Mouse (Mus musculus) heart, adult 2 months (tissue): ENCODE measurements at regions not wholly inside any gene's neighbourhood (a gene's known extent, or its start where the extent isn't known, plus 50 kb on each side); places are given as distances from the start of the nearest gene placed in this dataset.

Experiments
- DNase-seq, 2 experiments: peaks; one replicate each; pipeline ENCODE4 v3.0.0; 2021
- H3K27ac ChIP-seq: fragments of 200-600 bp; 2 replicates; pipeline ENCODE4 v1.8.1; 2022
- H3K27me3 ChIP-seq: fragments of 200-500 bp; 2 replicates; pipeline ENCODE4 v1.6.1; 2012; ENCODE audit warnings: mild to moderate bottlenecking, low read length, inconsistent platforms, mixed read lengths; ENCODE audit not compliant: control insufficient read depth, insufficient read depth
- H3K36me3 ChIP-seq: fragments of 200-500 bp; 2 replicates; pipeline ENCODE4 v1.6.1; 2012; ENCODE audit warnings: low read length, inconsistent platforms; ENCODE audit not compliant: control insufficient read depth, insufficient read depth
- H3K4me1 ChIP-seq: fragments of 200-500 bp; 2 replicates; pipeline ENCODE4 v1.6.1; 2011; ENCODE audit warnings: low read length; ENCODE audit not compliant: control insufficient read depth, insufficient read depth
- H3K4me3 ChIP-seq: fragments of 200-600 bp; 2 replicates; pipeline ENCODE4 v1.8.1; 2022
- H3K79me2 ChIP-seq: fragments of 200-500 bp; replicated peaks from 2 replicates; pipeline ENCODE4 v1.6.1; 2012; ENCODE audit warnings: mild to moderate bottlenecking, inconsistent platforms, low read length, moderate library complexity, mixed read lengths; ENCODE audit not compliant: control insufficient read depth, insufficient read depth
- H3K9ac ChIP-seq: fragments of 200-500 bp; 2 replicates; pipeline ENCODE4 v1.6.1; 2012; ENCODE audit warnings: low read depth, mild to moderate bottlenecking, control low read depth, inconsistent platforms, low read length, mixed read lengths
- CTCF ChIP-seq: fragments of 200-600 bp; IDR thresholded peaks from 2 replicates; pipeline ENCODE4 v1.8.1; 2022; ENCODE audit warnings: antibody characterized with exemption, mild to moderate bottlenecking, moderate library complexity
- EP300 ChIP-seq: fragments of 200-500 bp; IDR thresholded peaks from 2 replicates; pipeline ENCODE4 v1.6.1; 2011; ENCODE audit warnings: low read depth, low read length, control low read depth; ENCODE audit not compliant: insufficient read depth
- POLR2A ChIP-seq: fragments of 200-500 bp; IDR thresholded peaks from 2 replicates; pipeline ENCODE4 v1.6.1; 2011; ENCODE audit warnings: mild to moderate bottlenecking, low read depth, low read length, control low read depth; ENCODE audit not compliant: insufficient read depth
- WGBS: fragments of 180-500 bp; shearing (Covaris S2); methylation state at CpG from one replicate; pipeline ENCODE4 v1.1.7; 2018; 5-methylcytosine and 5-hydroxymethylcytosine counted together
- intact Hi-C: fragments of 180-260 bp; cut with DNase I; formaldehyde crosslinking; loops from one replicate; pipeline ENCODE4 v1.15.1; 2025

DNA sequence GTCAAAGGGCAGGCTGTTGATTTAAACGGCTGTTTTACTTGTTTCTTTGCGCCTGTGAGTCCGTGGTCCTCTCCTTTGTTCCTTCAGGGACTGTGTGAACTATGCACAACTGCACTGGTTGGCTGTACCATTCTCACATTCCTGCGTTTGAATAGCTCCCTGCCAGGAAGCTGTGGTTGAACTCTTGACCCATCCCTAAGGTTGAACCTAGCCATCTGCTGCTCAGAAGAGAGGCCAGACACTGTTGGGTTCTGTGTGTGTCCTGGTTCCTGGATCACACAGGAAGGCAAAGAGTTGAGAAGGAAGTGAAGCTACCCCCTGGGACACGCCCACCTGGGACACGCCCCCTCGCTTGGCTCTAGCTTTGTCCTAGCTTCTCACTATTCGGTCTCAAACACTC is 149.3 kb upstream of the Ubl3 start:
- TF ChIP-seq POLR2A (no peak), EP300 (no peak), CTCF (no peak)
- Histone ChIP-seq H3K9ac (no peak overlapping the region), H3K4me3 (no peak overlapping the region), H3K79me2 (no peaks in the 10 kb centered on the region), H3K27ac (no peak overlapping the region), H3K36me3 (no peaks in the 10 kb centered on the region), H3K4me1 (peaks cover 11% of the 10 kb centered on the region), H3K27me3 (no peaks in the 10 kb centered on the region)
- DNase-seq = no peak
- WGBS = 66% methylated on average over 8 of the region's 8 CpGs
- intact Hi-C loops = loop anchor here (2.0 kb wide), 1 partner anchor 55 kb away; no protein-coding TSS in a partner anchor

DNA sequence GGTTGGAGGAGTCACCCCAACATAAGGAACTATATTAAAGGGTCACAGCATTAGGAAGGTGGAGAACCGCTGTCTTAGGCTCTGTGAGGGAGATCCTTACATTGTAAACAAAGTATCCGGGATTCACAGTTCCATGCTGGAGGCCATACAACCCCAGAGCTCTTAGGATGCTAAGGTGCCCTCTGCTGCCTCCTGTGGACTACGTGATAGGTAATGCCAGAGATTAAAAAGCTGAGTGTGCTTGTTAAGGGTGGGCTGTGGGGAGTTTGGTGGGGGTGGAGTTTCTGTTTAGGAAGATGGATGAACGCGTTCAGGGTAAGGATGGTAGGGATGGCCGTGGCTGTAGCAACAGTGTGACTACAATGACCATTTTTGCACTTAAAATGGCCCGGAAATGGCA is 148.4 kb upstream of the Ubl3 start:
- H3K36me3 ChIP-seq = no peaks in the 10 kb centered on the region
- no peak overlapping the region; the same call in 1 of the 2 replicates for H3K27ac ChIP-seq
- H3K79me2 ChIP-seq = no peaks in the 10 kb centered on the region
- 89% methylated on average over 7 of the region's 7 CpGs for WGBS
- H3K9ac ChIP-seq = no peak overlapping the region
- intact Hi-C loops = loop anchor here (2.0 kb wide), 1 partner anchor 54 kb away; no protein-coding TSS in a partner anchor
- H3K4me3 ChIP-seq = no peak overlapping the region
- TF ChIP-seq CTCF = peak; percentile 25; the same call in 1 of the 2 replicates
- no peak for TF ChIP-seq POLR2A
- peaks cover 12% of the 10 kb centered on the region for H3K4me1 ChIP-seq
- no peak for DNase-seq
- no peaks in the 10 kb centered on the region for H3K27me3 ChIP-seq

DNA sequence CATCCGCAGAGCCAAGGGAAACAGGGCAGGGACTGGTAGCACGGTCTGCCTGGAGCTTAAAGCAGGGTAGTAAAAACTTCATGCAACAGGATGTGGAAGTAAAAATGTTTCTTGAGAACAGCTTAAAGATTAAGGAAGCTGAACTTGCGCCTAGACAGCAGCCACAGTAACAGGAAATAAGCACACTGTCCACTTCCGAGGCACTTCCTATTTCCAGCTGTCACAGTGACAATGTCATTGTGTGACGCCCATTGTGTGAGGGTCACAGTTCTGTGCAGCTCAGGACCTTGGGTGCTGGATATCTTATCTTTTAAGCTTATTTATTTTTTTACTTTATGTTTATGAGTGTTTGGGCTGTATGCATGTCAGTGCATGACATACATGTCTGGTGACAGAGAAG is 147.7 kb upstream of the Ubl3 start:
- TF ChIP-seq POLR2A = no peak
- TF ChIP-seq EP300 = peak; percentile 90
- Histone ChIP-seq H3K27ac (peak overlapping the region; percentile 49), H3K4me1 (peaks cover 12% of the 10 kb centered on the region), H3K36me3 (no peaks in the 10 kb centered on the region), H3K9ac (no peak overlapping the region), H3K4me3 (no peak overlapping the region), H3K79me2 (no peaks in the 10 kb centered on the region), H3K27me3 (no peaks in the 10 kb centered on the region)
- DNase-seq = peak in 1 of 2 experiments; percentile 28
- intact Hi-C loops = loop anchor here (2.0 kb wide), 1 partner anchor 53 kb away; no protein-coding TSS in a partner anchor
- WGBS = 51% methylated on average over 5 of the region's 5 CpGs

DNA sequence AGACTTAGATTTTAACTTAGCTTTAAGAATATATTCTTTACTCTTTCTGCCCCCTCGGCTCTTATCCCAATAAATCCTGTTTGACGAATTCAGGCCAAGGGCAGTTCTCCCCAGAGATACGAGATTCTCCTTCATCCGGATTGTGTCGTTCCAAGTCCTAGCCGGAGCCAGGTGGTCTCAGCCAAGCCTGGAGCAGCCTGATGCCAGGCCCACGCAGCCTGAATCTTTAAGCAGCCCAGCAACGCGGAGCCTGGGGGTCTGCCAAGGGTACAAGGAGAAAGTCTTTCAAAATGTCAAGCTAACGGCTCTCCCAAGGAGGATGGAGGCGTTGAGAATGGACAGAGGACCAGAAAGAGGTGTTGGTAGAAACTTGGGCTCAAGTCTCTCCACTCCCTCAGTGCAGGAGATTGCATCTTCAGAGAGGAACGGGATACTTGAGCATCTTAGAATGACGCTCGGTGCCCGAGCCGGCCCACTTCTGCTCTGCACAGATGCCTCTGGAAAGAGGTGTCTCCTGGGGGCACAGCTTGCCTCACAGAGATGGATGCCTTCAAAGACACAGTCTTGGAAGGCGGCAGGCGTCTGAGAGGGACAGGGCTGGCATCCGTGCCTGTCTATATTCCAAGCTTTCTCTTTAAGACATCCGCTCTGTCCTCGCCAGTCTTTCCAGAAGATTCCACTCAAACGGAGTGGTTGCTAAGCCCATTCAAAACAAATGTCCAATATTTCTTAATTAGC is 145.2 kb upstream of the Ubl3 start:
- H3K4me1 ChIP-seq = peaks cover 12% of the 10 kb centered on the region
- DNase-seq = peak in 1 of 2 experiments; percentile 21
- peak overlapping the region; percentile 78 for H3K27ac ChIP-seq
- H3K27me3 ChIP-seq = no peaks in the 10 kb centered on the region
- TF ChIP-seq POLR2A (no peak), CTCF (no peak), EP300 (no peak)
- no peaks in the 10 kb centered on the region for H3K36me3 ChIP-seq
- no peak overlapping the region for H3K4me3 ChIP-seq
- no peaks in the 10 kb centered on the region for H3K79me2 ChIP-seq
- intact Hi-C loops = loop anchor here (5.0 kb wide), 1 partner anchor 145 kb away; the partner anchor contains the start of gene Ubl3
- WGBS = 41% methylated on average over 22 of the region's 22 CpGs
- no peak overlapping the region for H3K9ac ChIP-seq

DNA sequence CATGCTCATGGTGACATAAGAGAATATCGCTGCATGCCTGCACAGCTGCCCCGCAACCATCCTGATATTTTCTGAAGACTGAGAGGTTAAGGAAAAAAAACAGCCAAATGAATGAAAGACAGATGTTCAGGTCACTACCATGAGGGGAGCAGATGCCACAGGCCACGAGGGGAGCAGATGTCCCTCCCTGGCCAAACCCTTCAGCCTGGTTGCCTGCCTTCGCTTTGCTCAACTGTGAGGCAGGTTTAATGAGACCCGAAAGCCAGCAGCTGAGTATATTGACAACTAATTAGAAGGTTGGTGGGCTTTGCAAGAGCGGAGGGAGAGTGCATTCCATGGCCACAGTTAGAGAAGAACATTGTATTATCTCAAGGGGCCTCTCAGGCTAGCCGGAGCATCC is 141.8 kb upstream of the Ubl3 start:
- H3K4me3 ChIP-seq = no peak overlapping the region
- H3K27me3 ChIP-seq = no peaks in the 10 kb centered on the region
- no peak overlapping the region for H3K9ac ChIP-seq
- no peak overlapping the region for H3K27ac ChIP-seq
- no peaks in the 10 kb centered on the region for H3K36me3 ChIP-seq
- intact Hi-C loops = no loop called here
- WGBS = 95% methylated on average over 7 of the region's 7 CpGs
- TF ChIP-seq EP300 (no peak), POLR2A (no peak), CTCF (no peak)
- H3K4me1 ChIP-seq = peaks cover 7% of the 10 kb centered on the region
- no peaks in the 10 kb centered on the region for H3K79me2 ChIP-seq
- DNase-seq = no peak

DNA sequence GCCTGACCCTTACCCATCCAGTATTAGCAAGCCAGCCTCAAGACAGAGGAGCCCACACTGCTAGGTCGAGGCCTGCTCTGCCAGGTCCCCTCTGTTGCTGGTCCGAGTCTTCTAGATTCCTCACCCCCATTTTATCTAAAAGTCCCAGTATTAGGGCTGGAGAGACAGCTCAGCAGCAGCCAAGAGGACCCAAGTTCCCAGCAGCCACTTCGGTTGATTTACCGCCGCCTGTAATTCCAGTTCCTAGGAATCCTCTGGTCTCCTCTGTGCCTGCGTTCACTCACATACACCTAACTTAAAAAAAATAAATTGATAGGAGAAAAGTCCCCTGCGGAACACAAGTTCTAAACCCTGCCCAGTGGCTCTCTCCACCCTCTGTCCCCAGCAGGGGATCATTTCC is 138.9 kb upstream of the Ubl3 start:
- H3K4me1 ChIP-seq = no peaks in the 10 kb centered on the region
- H3K27ac ChIP-seq = no peak overlapping the region
- intact Hi-C loops = no loop called here
- DNase-seq = no peak
- no peaks in the 10 kb centered on the region for H3K36me3 ChIP-seq
- no peak overlapping the region for H3K4me3 ChIP-seq
- TF ChIP-seq POLR2A = no peak
- TF ChIP-seq CTCF = no peak
- TF ChIP-seq EP300 = no peak
- no peak overlapping the region for H3K9ac ChIP-seq
- 85% methylated on average over 7 of the region's 7 CpGs for WGBS
- no peaks in the 10 kb centered on the region for H3K27me3 ChIP-seq
- H3K79me2 ChIP-seq = no peaks in the 10 kb centered on the region
